ENCODE assay signal across 11 mouse cellular contexts in genomic region chr7:87247926-87248325, GRCm38 (mm10). TPM values are rescaled to one million over a fixed set of nuclear protein-coding genes. Genes with fewer than 3 reads are reported as not detected.
DNase-seq lines count a peak whose midpoint lies in the region; ATAC-seq and TF ChIP-seq lines count a peak whose summit lies in the region.
"Had no signal": no experiment of that assay in that cellular context is flagged by ENCODE, and none has a peak within 500 bp of the region (broad histone marks: within the 10 kb centered on the region; RNA-seq: fewer than 3 reads in every experiment).

No protein-coding gene starts in this region.

- no peaks in the 10 kb centered on the region; the same call in 1 of the 2 replicates for H3K4me1 ChIP-seq in forebrain, embryonic 14.5 days (ENCODE audit: control insufficient read depth, insufficient read depth, low read length)
- 0 out of 2 replicates have a peak, but pooled peaks cover 2% of the 10 kb centered on the region for H3K4me1 ChIP-seq in forebrain, embryonic 16.5 days (replicated peaks; ENCODE audit: control insufficient read depth, insufficient read depth, low read length)
- no peaks in the 10 kb centered on the region; the same call in 1 of the 2 replicates for H3K4me1 ChIP-seq in liver, adult 2 months (ENCODE audit: control insufficient read depth, insufficient read depth, low read length)
- H3K4me1 ChIP-seq: liver, embryonic 13.5 days had no signal

- H3K27ac ChIP-seq in forebrain, embryonic 14.5 days (ENCODE audit: low read depth, low read length): no peak overlapping the region
- no peak overlapping the region for H3K27ac ChIP-seq in forebrain, embryonic 16.5 days (ENCODE audit: low read length)
- peak overlapping the region; percentile 31; the same call in 1 of the 2 replicates for H3K27ac ChIP-seq in liver, adult 2 months (replicated peaks; ENCODE audit: insufficient read depth, low read depth, low read length)
- H3K27ac ChIP-seq: liver, embryonic 13.5 days had no signal

- no peak overlapping the region for H3K9ac ChIP-seq in forebrain, embryonic 14.5 days (ENCODE audit: low read length)
- H3K9ac ChIP-seq in forebrain, embryonic 16.5 days (replicated peaks; ENCODE audit: low read depth, low read length): no peak overlapping the region
- H3K9ac ChIP-seq in liver, adult 2 months (ENCODE audit: low read depth, low read length): no peak overlapping the region
- H3K9ac ChIP-seq: liver, embryonic 13.5 days had no signal

- H3K9me3 ChIP-seq in forebrain, embryonic 14.5 days (replicated peaks; ENCODE audit: control insufficient read depth, low read length): no peaks in the 10 kb centered on the region
- no peaks in the 10 kb centered on the region for H3K9me3 ChIP-seq in forebrain, embryonic 16.5 days (ENCODE audit: control insufficient read depth, low read length)
- H3K9me3 ChIP-seq: liver, embryonic 13.5 days; megakaryocyte, embryonic 14.5 days had no signal

- WGBS in forebrain, embryonic 14.5 days: 58% methylated on average over 1 of the region's 1 CpGs
- WGBS in forebrain, embryonic 16.5 days: 41% methylated on average over 1 of the region's 1 CpGs
- WGBS in liver, adult 2 months: 14% methylated on average over 1 of the region's 1 CpGs

- TF ChIP-seq CTCF in liver, adult 2 months (IDR thresholded peaks at IDR 0.05; ENCODE audit: low read depth, low read length): no peak

- TF ChIP-seq POLR2A in liver, adult 2 months (IDR thresholded peaks at IDR 0.05; ENCODE audit: extremely low read depth, insufficient read depth, low read length): no peak

- no peaks in the 10 kb centered on the region for H3K79me2 ChIP-seq in liver, adult 2 months (ENCODE audit: control insufficient read depth, insufficient read depth, low read length)

- ATAC-seq in forebrain, embryonic 14.5 days: no peak
- ATAC-seq in forebrain, embryonic 16.5 days: no peak

- peak; percentile 2 for DNase-seq in forebrain, embryonic 14.5 days (ENCODE audit: low spot score)
- DNase-seq in liver, adult 2 months (ENCODE audit: extremely low read depth, low read depth, low spot score): peak; percentile 86
- DNase-seq in liver: no peak
- peak; percentile 88 for DNase-seq in kidney, adult 9 months
- peak; percentile 22 for DNase-seq in lung, postnatal 25 days (ENCODE audit: low spot score)
- DNase-seq in thymus, postnatal 10 days (ENCODE audit: low spot score in 2 of 2): no peak
- DNase-seq: cerebellum, adult 9-10 months; liver, embryonic 13.5 days had no signal

- H3K36me3 ChIP-seq in forebrain, embryonic 14.5 days (ENCODE audit: control insufficient read depth, insufficient read depth, low read length): no peaks in the 10 kb centered on the region
- no peaks in the 10 kb centered on the region for H3K36me3 ChIP-seq in forebrain, embryonic 16.5 days (ENCODE audit: control insufficient read depth, insufficient read depth)
- peaks cover 3% of the 10 kb centered on the region for H3K36me3 ChIP-seq in liver, adult 2 months (ENCODE audit: control insufficient read depth, insufficient read depth, low read length)
- H3K36me3 ChIP-seq: liver, embryonic 13.5 days had no signal

- H3K4me3 ChIP-seq in forebrain, embryonic 14.5 days (ENCODE audit: low read depth, low read length): no peak overlapping the region
- H3K4me3 ChIP-seq in forebrain, embryonic 16.5 days (replicated peaks; ENCODE audit: low read length): no peak overlapping the region
- no peak overlapping the region for H3K4me3 ChIP-seq in liver, adult 2 months (ENCODE audit: insufficient read depth, low read depth, low read length)
- H3K4me3 ChIP-seq: liver, embryonic 13.5 days; megakaryocyte, embryonic 14.5 days had no signal

- H3K27me3 ChIP-seq in forebrain, embryonic 14.5 days (replicated peaks; ENCODE audit: control insufficient read depth, insufficient read depth, low read length): no peaks in the 10 kb centered on the region
- no peaks in the 10 kb centered on the region for H3K27me3 ChIP-seq in forebrain, embryonic 16.5 days (replicated peaks; ENCODE audit: control insufficient read depth, insufficient read depth, low read length)
- H3K27me3 ChIP-seq in liver, adult 2 months (ENCODE audit: control insufficient read depth, insufficient read depth, low read length): no peaks in the 10 kb centered on the region
- H3K27me3 ChIP-seq: liver, embryonic 13.5 days had no signal

- no peak overlapping the region for H3K4me2 ChIP-seq in forebrain, embryonic 14.5 days (ENCODE audit: low read length)
- H3K4me2 ChIP-seq in forebrain, embryonic 16.5 days (ENCODE audit: low read length): no peak overlapping the region
- H3K4me2 ChIP-seq: liver, embryonic 13.5 days had no signal

RNA-seq across cellular contexts. Expression of gene Nox4, which starts 2.0 kb away (rescaled TPM):
- 1.2 and 1.7 TPM in 2 replicates for polyA plus RNA-seq in forebrain, embryonic 14.5 days (2014; fragmentation: Nextera tagmentation; extraction: Ambion mirVana)
- 1.4 and 1.8 TPM in 2 replicates for polyA plus RNA-seq in forebrain, embryonic 16.5 days (2015; fragmentation: Nextera tagmentation; extraction: Ambion mirVana)
- total RNA-seq in liver, adult 2 months (2014; rRNA removed): 5.0 and 10.8 TPM in 2 replicates
- 0.95 and 1.2 TPM in 2 replicates for polyA plus RNA-seq in liver, adult 2 months (2012; rRNA removed)
- total RNA-seq: MEL had no signal

Comparison
In these comparisons a context has a peak if more than half of its experiments do, and no peak if none do; other contexts are left out.
1. DNase-seq: peak in forebrain, embryonic 14.5 days (single experiment), liver, adult 2 months (single experiment), kidney, adult 9 months (single experiment) and lung, postnatal 25 days (single experiment); none in liver (single experiment) and thymus, postnatal 10 days (0 of 2).